Mouse (Mus musculus): ENCODE measurements around the gene Cux1.

DNA sequence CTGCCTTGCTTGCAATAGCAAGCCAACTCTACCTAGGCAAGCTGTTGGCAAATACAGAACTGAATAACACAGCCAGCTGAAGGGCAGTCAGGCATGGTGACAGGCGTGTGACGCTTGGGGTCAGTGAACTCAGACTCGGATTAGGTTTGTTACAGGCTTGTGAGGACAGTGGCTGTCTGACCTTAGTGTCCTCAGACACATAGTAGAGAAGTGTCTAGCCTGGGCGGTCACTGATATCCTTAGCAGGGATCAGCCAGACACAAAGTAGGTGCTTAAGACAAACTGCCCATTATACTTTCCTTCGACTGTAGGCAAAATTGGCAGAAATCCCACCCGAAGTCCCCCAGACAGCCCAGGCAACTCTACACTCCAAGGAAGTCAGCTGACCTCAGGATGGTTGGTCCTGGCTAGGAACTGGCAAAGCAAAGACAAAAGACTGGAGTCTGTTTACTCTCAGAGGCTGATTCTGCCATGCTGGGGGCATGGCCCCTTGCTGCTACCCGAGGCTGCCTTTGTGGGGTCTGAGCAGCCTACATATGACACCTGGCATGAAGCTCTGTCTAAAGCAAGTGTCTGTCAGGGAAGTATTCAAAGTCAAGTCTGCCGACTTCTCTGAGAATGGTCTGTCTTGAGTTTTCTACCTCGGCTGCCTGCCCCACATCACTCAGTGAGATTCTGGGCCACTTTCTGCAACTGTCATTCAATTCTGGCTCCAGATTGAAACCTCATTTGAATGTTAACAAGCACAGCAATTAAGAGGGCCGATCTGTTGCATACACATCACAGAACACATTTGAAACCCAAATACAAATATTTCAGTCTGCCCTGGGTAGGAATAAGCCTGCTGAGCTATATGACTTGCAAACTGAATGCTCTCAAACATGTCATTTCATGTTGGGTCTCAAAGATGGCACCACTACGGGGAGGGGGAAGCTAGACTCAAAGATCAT lies 124.8 kb downstream of the Cux1 start:
- no peak for TF ChIP-seq CTCF (IDR thresholded peaks at IDR 0.05; ENCODE audit: insufficient read depth, low read length)
- no peak for TF ChIP-seq POLR2A (IDR thresholded peaks at IDR 0.05; ENCODE audit: borderline replicate concordance, extremely low read depth, low read depth, low read length)
